Mouse (Mus musculus) hematopoietic stem cell, adult 5-6 weeks (primary cell): ENCODE measurements around the gene Srm. TPM values are rescaled to one million over a fixed set of nuclear protein-coding genes. Genes with fewer than 3 reads are reported as not detected.

Experiments
- ATAC-seq, 2 experiments: fragments of 125-278 bp in 1 of 2; replicated peaks in 1 of 2; 2 replicates each; pipeline ENCODE4 v1.8.0; 2016 to 2017; ENCODE audit warnings: inconsistent platforms in 2 of 2, mild to moderate bottlenecking in 2 of 2, moderate number of reproducible peaks in 2 of 2, low read depth in 1 of 2, moderate TSS enrichment in 1 of 2; ENCODE audit not compliant: low FRiP score in 2 of 2, poor library complexity in 2 of 2, severe bottlenecking in 2 of 2, insufficient read depth in 1 of 2, low TSS enrichment in 1 of 2
- total RNA-seq: library from RNA; stranded (forward); fragments of 172-1452, 232-1000 nt; gene quantifications from 2 replicates; pipeline ENCODE4 v1.2.3, GENCODE M21; 2017

Srm gene
- total RNA-seq, result 17.2 and 20.2 TPM in 2 replicates

DNA sequence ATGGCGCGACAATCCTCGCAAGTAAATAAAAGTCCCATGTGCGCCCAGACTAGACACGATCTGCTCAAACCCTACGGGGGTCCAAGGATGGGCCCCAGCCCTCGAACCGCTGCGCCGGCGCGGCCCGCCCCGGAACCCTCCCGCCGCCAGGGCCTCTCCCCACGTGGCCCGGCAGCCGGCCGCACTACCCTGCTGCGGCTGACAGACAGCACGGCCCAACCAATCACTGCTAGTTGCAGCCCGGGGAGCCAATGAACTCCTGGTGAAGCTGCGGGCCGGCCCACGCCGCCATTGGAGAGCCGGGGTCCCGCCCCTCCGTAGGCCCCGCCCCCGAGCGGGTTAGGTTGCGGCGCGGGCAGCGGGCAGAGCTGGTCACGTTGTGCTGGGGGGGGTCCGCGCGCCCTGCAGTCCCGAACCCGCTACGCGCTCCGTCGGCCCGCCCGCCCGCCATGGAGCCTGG is at the start of gene Srm:
Gene Srm (plus strand): TSS at position 333 of the 460 bp plus-strand sequence.
- ATAC-seq, result peak; percentile 96 to 99

DNA sequence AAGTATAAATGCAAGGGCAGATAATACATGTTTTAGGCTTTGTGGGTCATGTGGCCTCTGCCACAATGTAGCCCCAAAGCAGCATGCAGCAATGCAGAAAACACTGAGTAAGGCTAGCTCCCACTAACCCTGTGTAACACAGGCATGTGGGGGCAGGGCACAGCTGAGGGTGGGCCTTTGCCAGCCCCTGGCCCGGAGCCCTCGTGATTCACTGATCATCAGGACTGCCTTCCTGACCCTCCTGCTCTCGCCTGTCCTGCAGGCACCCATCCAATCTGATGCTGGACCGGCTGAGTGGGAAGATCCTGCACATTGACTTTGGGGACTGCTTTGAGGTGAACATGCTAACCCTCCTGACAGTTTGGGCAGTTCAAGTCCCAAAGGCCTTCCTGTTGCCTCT is 42.2 kb upstream of the Srm start:
- no peak for ATAC-seq

DNA sequence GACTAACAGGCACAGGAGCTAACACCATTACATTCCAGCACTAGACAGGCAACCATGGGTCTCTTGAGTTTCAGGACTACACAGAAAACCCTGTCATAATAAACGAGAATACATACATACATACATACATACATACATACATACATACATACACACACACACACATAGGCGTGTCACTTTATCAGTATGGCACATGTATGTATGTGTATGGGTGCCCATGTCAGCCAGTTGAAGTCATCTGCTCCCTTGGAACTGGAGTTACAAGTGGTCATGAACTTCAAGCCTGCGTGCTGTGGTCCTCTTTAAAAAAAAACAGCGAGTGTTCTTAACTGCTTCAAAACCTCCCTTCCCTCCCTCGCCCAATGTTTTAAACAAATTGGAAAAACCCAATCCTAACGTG is 33.5 kb upstream of the Srm start:
- ATAC-seq, result no peak

DNA sequence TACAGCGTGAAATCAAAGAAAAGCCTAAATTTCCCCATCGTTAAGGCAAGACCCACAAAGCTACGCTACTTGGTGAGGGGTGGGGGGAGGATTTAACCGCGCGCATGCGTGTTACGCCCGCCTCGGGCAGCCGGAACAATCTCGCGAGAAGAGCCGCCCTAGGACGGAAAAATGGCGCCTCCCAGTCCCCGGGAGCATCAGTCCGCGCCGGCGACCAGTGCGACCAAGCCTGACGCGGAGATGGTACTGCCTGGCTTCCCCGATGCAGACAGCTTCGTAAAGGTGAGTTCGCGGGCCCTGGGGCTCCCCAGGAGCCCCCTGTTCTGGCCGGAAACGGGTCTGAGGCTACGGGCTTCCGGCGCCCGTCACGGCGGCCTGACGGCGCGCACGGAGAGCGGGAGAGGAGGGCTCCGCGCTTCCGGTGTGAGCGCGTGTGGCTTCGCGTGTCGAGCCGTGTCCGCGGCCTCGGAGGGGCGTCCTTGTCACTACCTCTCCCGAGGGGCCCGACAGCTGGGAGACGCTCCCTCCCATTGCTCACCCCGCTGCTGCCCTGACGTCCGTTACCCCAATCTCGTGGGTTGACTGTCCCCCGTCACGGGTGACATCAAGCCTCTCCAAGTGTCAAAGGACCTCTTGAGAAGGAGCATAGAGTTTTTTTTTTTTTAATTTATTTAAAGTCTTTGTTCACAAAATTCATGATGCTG is 32.9 kb upstream of the Srm start, which contains the start of gene Exosc10:
Gene Exosc10 (plus strand): TSS at position 133 of the 704 bp plus-strand sequence.
- peak; percentile 90 to 93 for ATAC-seq

GRCm38 (mm10) chr4:148562676-148563075 is 28.6 kb upstream of the Srm start:
- no peak for ATAC-seq

GRCm38 (mm10) chr4:148563595-148563994 is 27.7 kb upstream of the Srm start:
- ATAC-seq, result no peak

GRCm38 (mm10) chr4:148570138-148570537 is 21.2 kb upstream of the Srm start:
- no peak for ATAC-seq

GRCm38 (mm10) chr4:148570693-148571295 is 20.5 kb upstream of the Srm start:
- ATAC-seq, result no peak

- ATAC-seq, result no peak
Measured at GRCm38 (mm10) chr4:148573222-148573621, 18.1 kb upstream of the Srm start.

GRCm38 (mm10) chr4:148580765-148581164 is 10.5 kb upstream of the Srm start:
- no peak for ATAC-seq

DNA sequence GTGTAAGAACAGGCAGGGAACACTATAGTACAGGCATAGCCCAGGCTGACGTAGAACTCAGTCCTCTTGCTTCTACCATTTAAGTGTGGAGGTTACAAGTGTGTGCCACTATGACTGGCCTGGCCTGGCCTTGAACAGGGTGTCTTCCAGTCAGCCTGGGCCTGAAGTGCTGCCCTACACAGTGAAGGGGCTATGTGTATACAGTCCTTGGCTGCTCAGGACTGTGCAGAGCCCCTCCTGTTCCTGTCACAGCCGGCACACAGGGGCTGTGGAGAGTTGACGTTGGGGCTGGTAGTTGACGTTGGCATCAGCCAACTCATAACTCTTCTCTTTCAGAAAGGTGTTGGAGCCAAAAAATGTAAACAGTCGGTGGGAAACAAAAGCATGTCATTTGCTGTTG is 9.9 kb upstream of the Srm start:
- no peak for ATAC-seq

GRCm38 (mm10) chr4:148583257-148583656 is 8.0 kb upstream of the Srm start:
- ATAC-seq, result peak; percentile 61 to 73

DNA sequence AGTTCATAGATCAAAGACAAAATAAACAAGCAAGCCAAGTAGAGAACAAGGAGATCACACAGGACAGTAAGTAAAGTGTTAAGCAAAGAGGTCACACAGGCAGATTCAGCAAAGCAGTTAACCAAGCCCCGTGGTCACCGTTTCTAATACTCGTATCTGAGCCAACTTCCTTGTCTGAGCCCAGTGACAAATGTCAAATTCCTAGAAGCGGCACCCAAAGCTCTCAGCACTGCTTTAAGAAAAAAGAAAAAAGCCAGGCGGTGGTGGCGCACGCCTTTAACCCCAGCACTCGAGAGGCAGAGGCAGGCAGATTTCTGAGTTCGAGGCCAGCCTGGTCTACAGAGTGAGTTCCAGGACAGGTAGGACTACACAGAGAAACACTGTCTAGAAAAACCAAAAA is 4.7 kb upstream of the Srm start:
- ATAC-seq, result no peak

DNA sequence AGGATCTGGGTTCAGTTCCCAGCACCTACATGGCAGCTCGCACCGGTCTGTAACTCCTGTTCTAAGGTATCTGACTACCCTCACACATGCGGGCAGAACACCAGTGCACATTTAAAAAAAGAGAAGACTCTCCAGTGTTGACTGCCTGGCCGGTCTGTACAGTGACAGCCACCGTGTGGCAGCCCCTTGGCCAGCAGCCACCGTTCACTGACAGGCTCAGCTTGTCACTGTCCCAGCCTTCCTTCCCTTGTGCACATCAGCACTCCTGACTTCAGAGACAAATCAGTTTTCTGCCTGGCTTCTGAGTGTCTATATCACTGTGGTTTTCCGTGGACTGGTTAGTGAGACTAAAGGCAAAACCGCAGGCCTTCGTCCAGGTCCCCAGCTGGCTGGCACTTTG is 2.5 kb upstream of the Srm start:
- no peak for ATAC-seq

DNA sequence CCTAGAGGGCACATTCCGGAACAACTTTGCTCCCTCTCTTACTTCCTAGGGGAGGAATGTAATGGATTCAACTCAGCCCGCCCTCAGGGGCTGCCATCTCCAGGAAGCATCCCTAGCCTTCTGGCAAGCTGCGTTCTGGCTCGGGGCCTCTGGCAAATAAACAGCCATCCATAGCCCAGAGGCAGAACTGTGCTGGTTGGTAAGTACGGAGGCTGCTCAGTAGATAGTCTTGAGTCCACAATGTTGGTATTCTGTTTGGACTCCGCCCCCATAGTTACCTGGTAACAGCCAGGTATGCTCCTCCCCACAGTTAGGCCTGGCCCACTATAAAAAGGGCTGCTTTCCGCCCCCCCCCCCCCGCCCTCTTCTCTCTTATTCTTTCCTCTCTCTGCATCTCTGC is 1.7 kb upstream of the Srm start:
- ATAC-seq, result no peak

DNA sequence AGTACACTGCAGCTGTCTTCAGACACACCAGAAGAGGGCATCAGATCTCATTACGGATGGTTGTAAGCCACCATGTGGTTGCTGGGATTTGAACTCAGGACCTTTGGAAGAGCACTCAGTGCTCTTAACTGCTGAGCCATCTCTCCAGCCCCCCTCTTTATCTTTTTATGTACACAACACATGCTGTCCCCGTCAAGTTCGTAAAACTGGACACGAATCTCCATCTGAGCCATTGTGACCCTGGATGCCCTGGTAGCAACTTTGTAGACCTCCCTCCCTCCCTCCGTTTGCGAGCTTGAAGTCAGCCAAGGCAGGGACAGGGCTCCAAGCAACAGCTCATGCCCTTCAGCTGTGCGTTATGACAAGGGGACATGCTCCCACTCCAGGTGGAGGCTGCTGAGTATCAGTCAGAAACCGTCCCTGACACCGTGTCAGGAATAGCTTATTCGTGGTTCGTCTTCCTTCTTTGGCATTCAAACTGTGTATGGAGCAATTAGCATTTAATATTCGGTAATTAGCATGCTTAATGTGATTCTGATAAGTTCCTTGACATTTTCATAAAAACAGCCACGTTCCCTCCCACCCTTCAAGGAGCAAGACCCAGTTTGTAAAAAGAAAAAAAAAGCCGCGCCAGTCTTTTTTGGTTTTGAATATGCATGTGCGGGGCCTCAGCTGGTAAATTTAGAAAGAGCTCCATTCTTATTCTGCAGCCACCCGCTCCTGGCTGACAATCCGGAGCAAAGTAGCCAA is 707 bp upstream of the Srm start:
- ATAC-seq, result peak; percentile 0 to 9; a peak in 1 of 4 replicates

GRCm38 (mm10) chr4:148591637-148592380 is 506 bp downstream of the Srm start:
- peak in 1 of 2 experiments; percentile 18; a peak in 2 of 4 replicates for ATAC-seq

GRCm38 (mm10) chr4:148593996-148594395 is 2.7 kb downstream of the Srm start:
- no peak for ATAC-seq
